Mouse (Mus musculus) gastrocnemius, postnatal 4 days (tissue): ENCODE measurements at regions not wholly inside any gene's neighbourhood (a gene's known extent, or its start where the extent isn't known, plus 50 kb on each side); places are given as distances from the start of the nearest gene placed in this dataset.

Experiments
- DNase-seq, 2 experiments: peaks; one replicate each; pipeline ENCODE4 v3.0.0; 2021 to 2022; ENCODE audit warnings: low spot score in 2 of 2, mixed read lengths in 2 of 2

- DNase-seq = no peak
Measured at GRCm38 (mm10) chr3:10523359-10523758, 187.9 kb upstream of the Gm38303 start.

GRCm38 (mm10) chr3:10512186-10512585 lies 176.7 kb upstream of the Gm38303 start:
- no peak for DNase-seq

GRCm38 (mm10) chr3:10511376-10511775 lies 175.9 kb upstream of the Gm38303 start:
- peak in 1 of 2 experiments; percentile 13 for DNase-seq
